Mouse (Mus musculus) layer of hippocampus, adult 9-11 months (tissue): ENCODE data around the gene Rap1gap.
A peak's percentile ranks its signal among the peaks of the same experiment; 100 is the strongest.

Experiments used
- DNase-seq: peaks from one replicate; pipeline ENCODE4 v3.0.0; 2022

Gene Rap1gap

GRCm38 (mm10) chr4:137695300-137695699, 30.8 kb downstream of the Rap1gap start:
- no peak for DNase-seq

GRCm38 (mm10) chr4:137695900-137696299, 31.4 kb downstream of the Rap1gap start:
- no peak for DNase-seq

GRCm38 (mm10) chr4:137697156-137697885, 32.8 kb downstream of the Rap1gap start:
- DNase-seq: no peak

- no peak for DNase-seq
These were observed 33.8 kb downstream of the Rap1gap start for GRCm38 (mm10) chr4:137698076-137698985.

- DNase-seq: no peak
These were observed 35.0 kb downstream of the Rap1gap start for GRCm38 (mm10) chr4:137699264-137700211.

GRCm38 (mm10) chr4:137700960-137701359, 36.4 kb downstream of the Rap1gap start:
- no peak for DNase-seq

GRCm38 (mm10) chr4:137703077-137703476, 38.6 kb downstream of the Rap1gap start:
- no peak for DNase-seq

- no peak for DNase-seq
These were observed 40.0 kb downstream of the Rap1gap start for GRCm38 (mm10) chr4:137704561-137704960.

GRCm38 (mm10) chr4:137705379-137705778, 40.9 kb downstream of the Rap1gap start:
- DNase-seq: no peak

- DNase-seq: no peak
These were observed 42.0 kb downstream of the Rap1gap start for GRCm38 (mm10) chr4:137706510-137706909.

- DNase-seq: no peak
These were observed 42.9 kb downstream of the Rap1gap start for GRCm38 (mm10) chr4:137707216-137707990.

GRCm38 (mm10) chr4:137712963-137713362, 48.4 kb downstream of the Rap1gap start:
- no peak for DNase-seq

- no peak for DNase-seq
These were observed 49.6 kb downstream of the Rap1gap start for GRCm38 (mm10) chr4:137714020-137714624.

- no peak for DNase-seq
These were observed 52.5 kb downstream of the Rap1gap start for GRCm38 (mm10) chr4:137717005-137717404.

GRCm38 (mm10) chr4:137717671-137718070, 53.1 kb downstream of the Rap1gap start:
- no peak for DNase-seq

- DNase-seq: no peak
These were observed 55.0 kb downstream of the Rap1gap start for GRCm38 (mm10) chr4:137719378-137720077.

GRCm38 (mm10) chr4:137721563-137721962, 57.0 kb downstream of the Rap1gap start:
- no peak for DNase-seq

- DNase-seq: no peak
These were observed 57.7 kb downstream of the Rap1gap start for GRCm38 (mm10) chr4:137722230-137722629.

GRCm38 (mm10) chr4:137722692-137723427, 58.3 kb downstream of the Rap1gap start:
- DNase-seq: peak; percentile 79

- no peak for DNase-seq
These were observed 59.0 kb downstream of the Rap1gap start for GRCm38 (mm10) chr4:137723527-137723926.
